Mouse (Mus musculus): ENCODE data around the gene Afap1l2.

GRCm38 (mm10) chr19:56959601-56960000 lies 48.4 kb downstream of the Afap1l2 start:
- TF ChIP-seq CTCF (conservative IDR thresholded peaks at IDR 0.05 in 1 of 2, IDR thresholded peaks at IDR 0.05 in 1 of 2; ENCODE audit: low read depth in 2 of 2, low read length in 2 of 2) (no peak), BHLHE40 (IDR thresholded peaks at IDR 0.05; ENCODE audit: low read depth, low read length) (no peak)
